In genomic region chr1:57096248-57096600, GRCm38 (mm10) we compare ENCODE assay signal across 14 mouse cellular contexts.
DNase-seq lines count a peak whose midpoint lies in the region; ATAC-seq and TF ChIP-seq lines count a peak whose summit lies in the region.
"Had no signal": no experiment of that assay in that cellular context is flagged by ENCODE, and none has a peak within 500 bp of the region (broad histone marks: within the 10 kb centered on the region; RNA-seq: fewer than 3 reads in every experiment).

No protein-coding gene starts in this region.

- H3K27ac ChIP-seq in heart, embryonic 10.5 days = 0 out of 2 replicates have a peak overlapping the region, but pooled peaks have one; percentile 10
- H3K27ac ChIP-seq in heart, adult 2 months = no peak overlapping the region
- H3K27ac ChIP-seq in stomach, embryonic 14.5 days (ENCODE audit: low read length) = peak overlapping the region; percentile 27; the same call in 1 of the 2 replicates
- H3K27ac ChIP-seq in stomach, postnatal 0 days (replicated peaks) = no peak overlapping the region
- peak overlapping the region; percentile 72 for H3K27ac ChIP-seq in limb, embryonic 11.5 days (replicated peaks; ENCODE audit: low read depth, low read length)
- H3K27ac ChIP-seq: hindbrain, postnatal 0 days; liver, embryonic 15.5 days had no signal

- H3K79me2 ChIP-seq in heart, adult 2 months (replicated peaks; ENCODE audit: control insufficient read depth, insufficient read depth, low read length) = no peaks in the 10 kb centered on the region

- H3K4me2 ChIP-seq in stomach, embryonic 14.5 days (replicated peaks; ENCODE audit: low read depth, low read length) = no peak overlapping the region
- H3K4me2 ChIP-seq in stomach, postnatal 0 days (replicated peaks; ENCODE audit: low read depth) = no peak overlapping the region
- H3K4me2 ChIP-seq in limb, embryonic 11.5 days (ENCODE audit: low read depth, severe bottlenecking) = 0 out of 2 replicates have a peak overlapping the region, but pooled peaks have one; percentile 3
- H3K4me2 ChIP-seq: liver, embryonic 15.5 days had no signal

- TF ChIP-seq POLR2A in heart, adult 2 months (IDR thresholded peaks at IDR 0.05; ENCODE audit: insufficient read depth, low read depth, low read length) = no peak

- peaks cover 16% of the 10 kb centered on the region for H3K4me1 ChIP-seq in heart, embryonic 10.5 days
- no peaks in the 10 kb centered on the region for H3K4me1 ChIP-seq in heart, adult 2 months (ENCODE audit: control insufficient read depth, insufficient read depth, low read length)
- no peaks in the 10 kb centered on the region for H3K4me1 ChIP-seq in stomach, embryonic 14.5 days (ENCODE audit: control insufficient read depth, insufficient read depth, low read length)
- H3K4me1 ChIP-seq in stomach, postnatal 0 days (replicated peaks; ENCODE audit: control insufficient read depth, insufficient read depth) = no peaks in the 10 kb centered on the region
- H3K4me1 ChIP-seq in limb, embryonic 11.5 days (ENCODE audit: control insufficient read depth, insufficient read depth, low read length) = peaks cover 16% of the 10 kb centered on the region; the same call in 1 of the 2 replicates
- H3K4me1 ChIP-seq: liver, embryonic 15.5 days had no signal

- no peak for TF ChIP-seq EP300 in heart, adult 2 months (IDR thresholded peaks at IDR 0.05; ENCODE audit: insufficient read depth, low read depth, low read length)
- no peak for TF ChIP-seq EP300 in stomach, postnatal 0 days (optimal IDR thresholded peaks at IDR 0.05)

- H3K36me3 ChIP-seq in heart, embryonic 10.5 days = no peaks in the 10 kb centered on the region
- H3K36me3 ChIP-seq in heart, adult 2 months (ENCODE audit: control insufficient read depth, insufficient read depth, low read length) = no peaks in the 10 kb centered on the region
- no peaks in the 10 kb centered on the region for H3K36me3 ChIP-seq in stomach, embryonic 14.5 days (ENCODE audit: control insufficient read depth, insufficient read depth, low read length)
- H3K36me3 ChIP-seq in stomach, postnatal 0 days (ENCODE audit: control insufficient read depth, insufficient read depth, low read length) = no peaks in the 10 kb centered on the region
- H3K36me3 ChIP-seq in limb, embryonic 11.5 days (ENCODE audit: control insufficient read depth, insufficient read depth, low read length) = no peaks in the 10 kb centered on the region
- H3K36me3 ChIP-seq: forebrain, embryonic 10.5 days; liver, embryonic 15.5 days; midbrain, embryonic 10.5 days had no signal

- H3K9me3 ChIP-seq in heart, embryonic 10.5 days = no peaks in the 10 kb centered on the region
- no peaks in the 10 kb centered on the region for H3K9me3 ChIP-seq in stomach, embryonic 14.5 days (ENCODE audit: control insufficient read depth, low read depth, low read length)
- no peaks in the 10 kb centered on the region for H3K9me3 ChIP-seq in stomach, postnatal 0 days (ENCODE audit: control insufficient read depth, low read length)
- H3K9me3 ChIP-seq in limb, embryonic 11.5 days (ENCODE audit: control insufficient read depth, low read length) = no peaks in the 10 kb centered on the region
- H3K9me3 ChIP-seq: forebrain, embryonic 10.5 days; liver, embryonic 15.5 days; midbrain, embryonic 10.5 days had no signal

- H3K9ac ChIP-seq in heart, adult 2 months (ENCODE audit: low read depth, low read length) = no peak overlapping the region
- no peak overlapping the region for H3K9ac ChIP-seq in stomach, embryonic 14.5 days (replicated peaks; ENCODE audit: low read depth, low read length)
- H3K9ac ChIP-seq in stomach, postnatal 0 days (ENCODE audit: low read length) = no peak overlapping the region
- no peak overlapping the region for H3K9ac ChIP-seq in limb, embryonic 11.5 days (ENCODE audit: low read length)
- H3K9ac ChIP-seq: liver, embryonic 15.5 days had no signal

- no peak overlapping the region for H3K4me3 ChIP-seq in heart, embryonic 10.5 days
- H3K4me3 ChIP-seq in heart, adult 2 months = no peak overlapping the region
- H3K4me3 ChIP-seq in stomach, embryonic 14.5 days (ENCODE audit: low read depth, low read length) = no peak overlapping the region
- H3K4me3 ChIP-seq in stomach, postnatal 0 days (ENCODE audit: low read depth, low read length) = no peak overlapping the region
- no peak overlapping the region for H3K4me3 ChIP-seq in limb, embryonic 11.5 days (ENCODE audit: low read depth, low read length)
- H3K4me3 ChIP-seq: forebrain, embryonic 10.5 days; liver, embryonic 15.5 days; midbrain, embryonic 10.5 days had no signal

- intact Hi-C loops in heart, adult 2 months (cut with DNase I) = no loop called here

- ATAC-seq in stomach, embryonic 14.5 days (ENCODE audit: insufficient number of reproducible peaks, insufficient read depth, low FRiP score, low read depth) = no peak; the same call in 1 of the 2 replicates
- ATAC-seq in stomach, postnatal 0 days (ENCODE audit: low FRiP score, low TSS enrichment) = no peak
- peak; percentile 76 for ATAC-seq in limb, embryonic 11.5 days (ENCODE audit: insufficient number of reproducible peaks, low FRiP score, low TSS enrichment, low read depth)

- DNase-seq in heart, embryonic 10.5 days (ENCODE audit: low spot score) = no peak
- no peak for DNase-seq in heart, adult 2 months
- DNase-seq in stomach, postnatal 0 days (ENCODE audit: low spot score) = no peak
- DNase-seq in limb, embryonic 11.5 days (ENCODE audit: low spot score) = peak; percentile 67
- peak; percentile 3 for DNase-seq in retina, postnatal 7 days (ENCODE audit: low read depth, low spot score)
- no peak for DNase-seq in thymus, adult 18-20 months
- DNase-seq in frontal cortex, postnatal 25 days (ENCODE audit: low spot score in 2 of 2) = no peak
- DNase-seq: B cell, adult 2 months; thymus, adult 2 months had no signal

- 65% methylated on average over 4 of the region's 4 CpGs for WGBS in heart, embryonic 10.5 days
- WGBS in heart, adult 2 months = 84% methylated on average over 4 of the region's 4 CpGs
- WGBS in stomach, embryonic 14.5 days = 55% methylated on average over 4 of the region's 4 CpGs
- WGBS in stomach, postnatal 0 days = 66% methylated on average over 4 of the region's 4 CpGs
- 40% methylated on average over 4 of the region's 4 CpGs for WGBS in limb, embryonic 11.5 days

- no peak for TF ChIP-seq CTCF in heart, adult 2 months (IDR thresholded peaks at IDR 0.05)
- no peak for TF ChIP-seq CTCF in stomach, postnatal 0 days (IDR thresholded peaks at IDR 0.05; ENCODE audit: low read depth)

- peaks cover 34% of the 10 kb centered on the region for H3K27me3 ChIP-seq in heart, embryonic 10.5 days (ENCODE audit: insufficient read depth, poor library complexity, severe bottlenecking)
- no peaks in the 10 kb centered on the region for H3K27me3 ChIP-seq in heart, adult 2 months (ENCODE audit: control insufficient read depth, insufficient read depth, low read length)
- H3K27me3 ChIP-seq in stomach, embryonic 14.5 days (ENCODE audit: control insufficient read depth, insufficient read depth, low read length) = no peaks in the 10 kb centered on the region
- no peaks in the 10 kb centered on the region for H3K27me3 ChIP-seq in stomach, postnatal 0 days (ENCODE audit: control insufficient read depth, insufficient read depth, low read length)
- no peaks in the 10 kb centered on the region for H3K27me3 ChIP-seq in limb, embryonic 11.5 days (ENCODE audit: control insufficient read depth, insufficient read depth, low read length)
- H3K27me3 ChIP-seq: liver, embryonic 15.5 days had no signal

Comparison
In these comparisons a context has a peak if more than half of its experiments do, and no peak if none do; other contexts are left out.
1. H3K27ac ChIP-seq: peak in heart, embryonic 10.5 days (single experiment), stomach, embryonic 14.5 days (single experiment) and limb, embryonic 11.5 days (single experiment); none in heart, adult 2 months (single experiment) and stomach, postnatal 0 days (single experiment).
2. DNase-seq: peak in limb, embryonic 11.5 days (single experiment) and retina, postnatal 7 days (single experiment); none in heart, embryonic 10.5 days (single experiment), heart, adult 2 months (0 of 2), stomach, postnatal 0 days (single experiment), thymus, adult 18-20 months (0 of 2) and frontal cortex, postnatal 25 days (0 of 2).